Mouse (Mus musculus): ENCODE measurements at regions not wholly inside any gene's neighbourhood (a gene's known extent, or its start where the extent isn't known, plus 50 kb on each side); places are given as distances from the start of the nearest gene placed in this dataset.

DNA sequence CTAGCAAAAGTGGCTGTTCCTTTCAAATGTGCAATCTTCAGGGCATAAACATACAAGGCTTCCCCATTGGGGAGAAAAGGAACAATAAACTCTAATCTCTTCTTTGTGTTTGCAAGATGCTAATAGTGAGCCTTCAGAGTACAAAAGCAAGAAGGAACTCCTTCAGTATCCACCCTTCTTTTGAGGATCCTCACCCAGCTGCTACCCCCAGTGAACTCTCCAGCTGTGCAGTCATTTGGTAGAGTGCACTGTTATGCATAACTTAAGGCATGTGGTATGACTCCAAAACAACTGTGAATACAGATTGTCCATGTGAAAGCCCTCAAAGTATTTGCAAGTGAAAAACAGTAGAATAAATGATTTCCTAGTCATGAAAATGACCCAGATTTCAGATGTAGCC lies 487.1 kb upstream of the Mef2c start:
- in situ Hi-C loops (cut with MboI; ENCODE audit: unreplicated experiment in 2 of 2): loop anchor here in 1 of 2 experiments (5.0 kb wide), 1 partner anchor 96 kb away; no protein-coding TSS in a partner anchor

GRCm38 (mm10) chr13:83020829-83021228 lies 483.0 kb upstream of the Mef2c start:
- in situ Hi-C loops (cut with MboI; ENCODE audit: unreplicated experiment in 2 of 2): no loop called here

GRCm38 (mm10) chr13:83023972-83024371 lies 479.9 kb upstream of the Mef2c start:
- in situ Hi-C loops (cut with MboI; ENCODE audit: unreplicated experiment in 2 of 2): no loop called here

GRCm38 (mm10) chr13:83035962-83036361 lies 467.9 kb upstream of the Mef2c start:
- in situ Hi-C loops (cut with MboI; ENCODE audit: unreplicated experiment in 2 of 2): no loop called here

DNA sequence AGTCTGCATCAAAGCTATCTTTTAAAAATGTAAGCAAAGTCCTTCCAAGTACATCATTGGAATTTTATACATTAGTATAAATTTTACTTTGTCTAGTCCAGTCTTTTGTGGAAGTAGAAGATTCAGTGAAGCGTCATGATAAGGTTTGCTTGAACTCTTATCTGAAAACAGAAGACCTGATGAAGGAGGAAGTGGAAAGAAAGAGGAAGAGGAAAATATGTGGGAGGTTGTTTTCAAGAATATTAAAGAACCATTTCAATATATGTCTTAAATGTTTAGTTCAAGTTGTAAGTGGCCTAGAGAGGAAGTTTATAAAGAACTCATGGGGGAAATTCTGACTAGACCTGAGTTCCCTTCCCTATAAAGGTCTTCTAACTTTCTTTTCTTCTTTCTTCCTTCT lies 462.3 kb upstream of the Mef2c start:
- in situ Hi-C loops (cut with MboI; ENCODE audit: unreplicated experiment in 2 of 2): no loop called here

DNA sequence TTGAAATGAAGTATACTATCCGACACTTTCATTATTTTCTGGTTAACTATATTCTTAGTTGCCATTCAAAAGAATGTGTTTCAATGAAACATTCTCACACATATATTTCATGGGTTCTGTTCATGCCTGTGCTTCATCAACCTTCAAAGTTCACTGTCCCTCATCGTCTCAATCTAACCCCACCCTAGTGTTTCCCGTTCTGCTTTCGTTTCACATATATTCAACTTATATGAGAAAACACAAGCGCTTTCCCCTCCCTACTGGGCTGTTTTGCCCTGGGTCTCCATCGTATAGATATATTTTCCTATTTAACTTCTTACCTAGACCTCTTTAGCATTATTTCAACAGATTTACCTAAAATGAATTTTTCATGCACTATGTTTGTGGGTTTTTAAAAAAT lies 458.3 kb upstream of the Mef2c start:
- in situ Hi-C loops (cut with MboI; ENCODE audit: unreplicated experiment in 2 of 2): no loop called here

DNA sequence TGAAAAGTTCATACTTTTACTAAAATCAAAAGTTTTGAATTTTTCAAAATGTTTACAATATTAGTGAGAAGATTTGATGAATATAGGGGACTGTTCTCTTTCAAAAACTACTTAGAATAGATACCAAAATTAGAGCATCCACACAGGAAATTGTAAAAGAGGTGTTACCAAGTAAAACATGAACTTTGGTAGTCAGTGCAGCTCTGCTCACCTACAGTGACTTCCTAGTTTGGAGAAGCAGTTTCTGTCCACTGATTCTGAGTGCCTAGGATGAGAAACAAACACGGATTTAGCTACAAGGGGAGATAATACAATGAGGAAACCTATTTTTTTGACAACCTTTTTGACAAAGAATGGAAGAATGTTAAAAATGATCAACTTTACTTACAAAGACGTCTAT lies 457.9 kb upstream of the Mef2c start:
- in situ Hi-C loops (cut with MboI; ENCODE audit: unreplicated experiment in 2 of 2): no loop called here

DNA sequence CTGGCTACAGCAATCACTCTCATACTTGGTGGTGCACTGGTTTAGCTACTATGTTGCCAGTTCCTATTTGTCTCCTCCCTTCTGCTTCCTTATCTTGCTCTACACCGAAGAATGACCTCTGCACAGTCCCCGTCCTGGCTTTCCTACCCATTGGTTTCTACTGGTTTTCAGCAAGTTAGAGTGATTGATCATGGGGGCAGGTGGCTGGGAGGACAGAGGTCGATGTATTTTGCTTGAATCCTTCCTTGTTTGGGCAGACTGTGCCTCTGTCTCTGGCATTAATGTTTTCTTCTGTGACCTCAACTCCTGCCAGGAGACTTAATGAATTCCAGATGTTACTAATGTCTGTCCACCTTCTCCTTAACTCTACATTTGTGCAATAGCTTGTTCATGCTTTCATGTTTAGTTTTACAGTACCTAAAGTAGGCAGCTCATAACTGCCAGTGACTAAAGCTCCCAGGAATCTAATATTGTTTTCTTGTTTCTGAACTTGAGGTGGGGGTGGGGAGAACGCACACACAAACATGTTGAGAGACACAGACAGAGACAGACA lies 457.2 kb upstream of the Mef2c start:
- in situ Hi-C loops (cut with MboI; ENCODE audit: unreplicated experiment in 2 of 2): no loop called here

- in situ Hi-C loops (cut with MboI; ENCODE audit: unreplicated experiment in 2 of 2): no loop called here
Observed at GRCm38 (mm10) chr13:83055865-83056264, 448.0 kb upstream of the Mef2c start.

DNA sequence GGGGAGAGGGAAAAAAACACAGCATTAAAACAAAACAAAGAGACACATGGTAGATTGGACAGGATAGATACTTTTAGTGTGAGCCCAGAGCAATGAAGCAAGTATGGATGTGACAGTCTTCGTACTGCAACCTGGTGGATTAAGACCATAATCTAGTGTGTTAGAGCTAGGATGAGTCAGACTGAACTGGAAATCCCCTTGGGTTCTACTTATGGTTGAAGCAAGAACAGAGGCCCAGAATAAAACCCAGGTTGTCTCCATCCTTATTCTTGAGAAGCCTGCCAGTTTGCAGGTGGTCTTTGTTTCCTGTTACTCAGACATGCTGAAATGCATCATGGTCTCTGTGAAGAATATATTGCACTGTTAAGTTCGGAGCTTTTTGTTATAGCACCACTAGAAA lies 447.4 kb upstream of the Mef2c start:
- in situ Hi-C loops (cut with MboI; ENCODE audit: unreplicated experiment in 2 of 2): no loop called here

GRCm38 (mm10) chr13:83064727-83065126 lies 439.1 kb upstream of the Mef2c start:
- in situ Hi-C loops (cut with MboI; ENCODE audit: unreplicated experiment in 2 of 2): loop anchor here in 1 of 2 experiments (5.0 kb wide), 1 partner anchor 167 kb away; no protein-coding TSS in a partner anchor

DNA sequence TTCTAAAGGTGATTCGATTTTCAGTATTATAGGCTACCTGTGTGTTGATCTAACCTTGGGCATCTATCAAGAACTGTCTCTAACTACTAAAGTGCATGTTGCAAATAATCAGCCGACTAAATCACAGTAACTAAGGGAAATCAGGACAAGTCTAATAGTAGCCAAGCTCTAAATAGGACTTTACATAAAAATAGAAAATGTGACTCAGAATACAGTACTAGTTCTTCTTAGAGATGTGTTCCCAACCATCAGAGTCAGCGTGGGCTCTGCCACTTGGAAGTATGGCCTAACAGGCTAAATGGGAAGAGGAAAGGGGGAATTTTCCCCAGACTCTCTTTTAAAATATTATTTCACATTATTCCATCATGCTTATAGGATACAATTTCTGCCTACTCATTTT lies 438.6 kb upstream of the Mef2c start:
- in situ Hi-C loops (cut with MboI; ENCODE audit: unreplicated experiment in 2 of 2): no loop called here

GRCm38 (mm10) chr13:83066115-83066753 lies 437.6 kb upstream of the Mef2c start:
- in situ Hi-C loops (cut with MboI; ENCODE audit: unreplicated experiment in 2 of 2): no loop called here

DNA sequence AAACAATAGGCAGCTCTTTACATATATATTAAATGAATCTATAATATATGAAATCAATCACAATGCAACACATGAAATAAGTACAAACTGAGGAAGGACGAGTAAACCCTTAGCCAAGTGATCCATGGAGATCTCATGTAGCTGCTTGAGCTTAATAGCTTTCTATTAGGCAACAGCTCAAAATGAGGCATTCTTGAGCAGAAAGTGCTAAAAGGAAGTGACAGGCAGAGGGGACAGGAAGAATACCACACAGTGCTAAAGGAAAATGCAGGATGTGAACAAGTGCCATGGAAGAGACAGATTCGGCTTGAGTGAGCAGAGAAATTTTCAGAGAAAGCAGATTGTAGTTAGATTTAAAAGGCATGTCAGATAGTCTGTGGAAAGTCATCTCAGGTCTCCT lies 436.3 kb upstream of the Mef2c start:
- in situ Hi-C loops (cut with MboI; ENCODE audit: unreplicated experiment in 2 of 2): no loop called here

DNA sequence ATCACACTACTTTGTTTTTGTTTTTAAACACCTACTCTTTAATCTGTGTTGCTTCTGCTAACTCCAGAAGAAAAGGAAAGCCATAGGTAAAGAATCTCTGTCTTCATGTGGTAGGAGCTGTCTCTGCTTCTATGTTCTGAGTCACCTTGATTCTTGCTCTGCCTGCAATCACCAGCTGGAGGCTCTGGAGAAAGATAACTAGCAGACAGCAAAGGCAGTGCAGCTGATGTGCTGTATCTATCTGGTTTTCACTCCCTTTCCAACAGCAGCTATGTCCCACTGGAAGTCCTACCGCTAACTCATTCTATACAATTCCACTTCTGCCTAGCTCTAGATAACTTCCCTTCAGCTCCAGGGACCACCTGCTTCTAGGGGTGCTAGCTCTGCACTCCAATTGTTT lies 435.2 kb upstream of the Mef2c start:
- in situ Hi-C loops (cut with MboI; ENCODE audit: unreplicated experiment in 2 of 2): no loop called here

- in situ Hi-C loops (cut with MboI; ENCODE audit: unreplicated experiment in 2 of 2): no loop called here
Observed at GRCm38 (mm10) chr13:83069293-83069692, 434.5 kb upstream of the Mef2c start.

GRCm38 (mm10) chr13:83072073-83072472 lies 431.8 kb upstream of the Mef2c start:
- in situ Hi-C loops (cut with MboI; ENCODE audit: unreplicated experiment in 2 of 2): loop anchor here (5.0 to 10.0 kb wide), 4 partner anchors 450 to 1277 kb away; no protein-coding TSS in a partner anchor

DNA sequence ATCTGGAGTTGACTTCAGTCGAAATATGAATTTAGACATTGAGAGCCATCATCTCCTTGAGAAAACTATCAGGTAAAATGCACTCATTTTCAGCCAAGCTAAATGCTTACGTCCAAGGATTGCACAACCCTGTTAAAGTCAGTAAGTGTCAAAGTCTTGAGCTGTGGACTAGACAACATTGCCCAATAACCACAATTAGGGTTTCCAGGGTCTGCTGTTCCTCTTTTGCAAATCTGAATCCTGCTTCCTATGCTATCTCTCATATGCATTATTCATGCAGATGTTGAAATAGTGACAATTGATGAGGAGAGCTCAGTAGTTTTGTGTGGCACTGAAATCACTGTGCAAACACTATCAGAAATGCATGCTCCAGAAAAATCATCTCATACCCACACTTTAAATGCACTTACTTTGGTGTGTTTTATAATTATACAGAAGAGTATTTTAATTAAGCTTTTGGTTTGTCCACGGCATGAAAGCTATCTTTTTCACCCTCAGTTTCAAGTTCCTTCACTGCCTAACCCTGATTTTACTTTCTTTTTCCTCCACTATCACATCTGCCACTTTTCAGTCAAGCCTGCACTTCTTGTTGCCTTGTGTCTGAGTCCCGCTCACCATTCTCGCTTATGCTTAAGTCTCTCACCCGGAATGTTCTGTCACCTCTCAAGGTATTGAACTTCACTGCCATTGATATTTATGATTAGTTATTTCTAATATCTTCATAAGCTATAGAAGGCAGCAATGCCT lies 429.4 kb upstream of the Mef2c start:
- in situ Hi-C loops (cut with MboI; ENCODE audit: unreplicated experiment in 2 of 2): loop anchor here (5.0 to 10.0 kb wide), 4 partner anchors 448 to 1280 kb away; no protein-coding TSS in a partner anchor

- in situ Hi-C loops (cut with MboI; ENCODE audit: unreplicated experiment in 2 of 2): loop anchor here (5.0 to 10.0 kb wide), 5 partner anchors 37 to 1281 kb away; no protein-coding TSS in a partner anchor
Observed at GRCm38 (mm10) chr13:83075320-83075877, 428.4 kb upstream of the Mef2c start.

GRCm38 (mm10) chr13:83076611-83077010 lies 427.2 kb upstream of the Mef2c start:
- in situ Hi-C loops (cut with MboI; ENCODE audit: unreplicated experiment in 2 of 2): loop anchor here (5.0 to 10.0 kb wide), 5 partner anchors 36 to 1282 kb away; no protein-coding TSS in a partner anchor

- in situ Hi-C loops (cut with MboI; ENCODE audit: unreplicated experiment in 2 of 2): loop anchor here (5.0 to 10.0 kb wide), 5 partner anchors 35 to 1282 kb away; no protein-coding TSS in a partner anchor
Observed at GRCm38 (mm10) chr13:83077085-83077484, 426.7 kb upstream of the Mef2c start.

All from v-Abl transformed pro-B cells (cell line).